Comparison of ENCODE assay signal across 10 mouse cellular contexts in the genomic region with DNA sequence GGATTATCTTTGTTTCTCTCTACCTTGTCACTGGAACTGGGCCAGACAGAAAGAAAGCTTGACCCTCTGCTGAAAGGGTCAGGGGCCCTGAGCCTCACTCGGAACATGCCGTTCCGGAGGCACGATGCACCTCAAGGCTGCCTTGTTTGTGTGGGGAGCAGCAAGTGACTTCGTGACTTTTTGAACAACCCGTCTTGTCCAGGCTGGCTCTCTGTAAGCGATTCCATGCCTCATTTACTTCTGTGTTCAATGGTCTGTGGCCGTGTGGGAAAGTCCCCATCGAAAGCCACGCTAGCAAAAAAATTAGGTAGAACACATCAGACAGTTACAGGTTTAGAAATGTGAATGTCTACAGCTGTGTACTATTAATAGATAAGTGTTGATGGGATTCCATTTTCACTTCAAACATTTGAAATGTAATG.
A peak's percentile ranks its signal among the peaks of the same experiment; 100 is the strongest.
DNase-seq lines count a peak whose midpoint lies in the region; ATAC-seq and TF ChIP-seq lines count a peak whose summit lies in the region.
"Had no signal": no experiment of that assay in that cellular context is flagged by ENCODE, and none has a peak within 500 bp of the region (broad histone marks: within the 10 kb centered on the region; RNA-seq: fewer than 3 reads in every experiment).

No protein-coding gene starts in this region.

- 0 out of 2 replicates have a peak overlapping the region, but pooled peaks have one; percentile 23 for H3K27ac ChIP-seq in midbrain, embryonic 10.5 days (replicated peaks)
- H3K27ac ChIP-seq in midbrain, embryonic 13.5 days = no peak overlapping the region
- H3K27ac ChIP-seq in kidney, adult 2 months (ENCODE audit: insufficient read depth, low read depth, low read length) = peak overlapping the region; percentile 86
- H3K27ac ChIP-seq in limb, embryonic 10.5 days = no peak overlapping the region
- H3K27ac ChIP-seq: embryonic facial prominence, embryonic 15.5 days; gastrocnemius, adult 2 months had no signal

- H3K4me1 ChIP-seq in midbrain, embryonic 10.5 days = peaks cover 16% of the 10 kb centered on the region
- H3K4me1 ChIP-seq in midbrain, embryonic 13.5 days (replicated peaks) = peaks cover 20% of the 10 kb centered on the region
- peaks cover 26% of the 10 kb centered on the region for H3K4me1 ChIP-seq in kidney, adult 2 months (ENCODE audit: control insufficient read depth, insufficient read depth, low read length)
- H3K4me1 ChIP-seq in limb, embryonic 10.5 days = no peaks in the 10 kb centered on the region

- WGBS in midbrain, embryonic 10.5 days = 51% methylated on average over 10 of the region's 10 CpGs
- 37% methylated on average over 10 of the region's 10 CpGs for WGBS in midbrain, embryonic 13.5 days
- 38% methylated on average over 10 of the region's 10 CpGs for WGBS in kidney, adult 2 months
- WGBS in limb, embryonic 10.5 days = 82% methylated on average over 10 of the region's 10 CpGs

- no peak for TF ChIP-seq POLR2A in kidney, adult 2 months (IDR thresholded peaks at IDR 0.05; ENCODE audit: low read depth, low read length)

- no peak overlapping the region for H3K4me3 ChIP-seq in midbrain, embryonic 10.5 days
- H3K4me3 ChIP-seq in midbrain, embryonic 13.5 days (replicated peaks) = no peak overlapping the region
- H3K4me3 ChIP-seq in kidney, adult 2 months (ENCODE audit: insufficient read depth, low read depth, low read length) = no peak overlapping the region
- H3K4me3 ChIP-seq in limb, embryonic 10.5 days = no peak overlapping the region
- H3K4me3 ChIP-seq: embryonic facial prominence, embryonic 15.5 days; gastrocnemius, adult 2 months had no signal

- no peak overlapping the region for H3K9ac ChIP-seq in midbrain, embryonic 13.5 days (replicated peaks)
- H3K9ac ChIP-seq: embryonic facial prominence, embryonic 15.5 days had no signal

- no peaks in the 10 kb centered on the region for H3K27me3 ChIP-seq in midbrain, embryonic 10.5 days (ENCODE audit: low read depth, poor library complexity, severe bottlenecking)
- H3K27me3 ChIP-seq in midbrain, embryonic 13.5 days = no peaks in the 10 kb centered on the region
- H3K27me3 ChIP-seq in kidney, adult 2 months (replicated peaks; ENCODE audit: control insufficient read depth, insufficient read depth, low read length) = no peaks in the 10 kb centered on the region
- no peaks in the 10 kb centered on the region for H3K27me3 ChIP-seq in limb, embryonic 10.5 days (ENCODE audit: low read depth, poor library complexity, severe bottlenecking)
- H3K27me3 ChIP-seq: embryonic facial prominence, embryonic 15.5 days had no signal

- H3K4me2 ChIP-seq in midbrain, embryonic 13.5 days (replicated peaks) = no peak overlapping the region
- H3K4me2 ChIP-seq: embryonic facial prominence, embryonic 15.5 days had no signal

- peaks cover 56% of the 10 kb centered on the region for H3K36me3 ChIP-seq in midbrain, embryonic 10.5 days
- H3K36me3 ChIP-seq in midbrain, embryonic 13.5 days = peaks cover 25% of the 10 kb centered on the region
- H3K36me3 ChIP-seq in kidney, adult 2 months (ENCODE audit: control insufficient read depth, insufficient read depth, low read length) = peaks cover 8% of the 10 kb centered on the region
- H3K36me3 ChIP-seq in limb, embryonic 10.5 days = no peaks in the 10 kb centered on the region; the same call in 1 of the 2 replicates

- no peaks in the 10 kb centered on the region for H3K9me3 ChIP-seq in midbrain, embryonic 10.5 days (replicated peaks)
- H3K9me3 ChIP-seq in midbrain, embryonic 13.5 days = no peaks in the 10 kb centered on the region
- H3K9me3 ChIP-seq in limb, embryonic 10.5 days (replicated peaks) = no peaks in the 10 kb centered on the region
- H3K9me3 ChIP-seq: embryonic facial prominence, embryonic 15.5 days had no signal

- DNase-seq in midbrain, embryonic 10.5 days (ENCODE audit: low spot score) = no peak
- DNase-seq in embryo, embryonic 9.5 days (ENCODE audit: extremely low spot score) = peak; percentile 22
- DNase-seq in kidney, adult 2 months = peak; percentile 93
- DNase-seq in layer of hippocampus, postnatal 10 days (ENCODE audit: low spot score in 2 of 2) = no peak
- no peak for DNase-seq in urinary bladder, adult 2 months (ENCODE audit: low spot score)
- DNase-seq in limb, embryonic 10.5 days (ENCODE audit: low spot score) = no peak
- DNase-seq: gastrocnemius, adult 2 months had no signal

- no peak for TF ChIP-seq CTCF in kidney, adult 2 months (conservative IDR thresholded peaks at IDR 0.05; ENCODE audit: insufficient read depth, insufficient read length, low read depth, low read length)

- ATAC-seq in midbrain, embryonic 13.5 days = no peak; the same call in 1 of the 2 replicates
- peak; percentile 66; the same call in 1 of the 2 replicates for ATAC-seq in neutrophil, adult 5-6 weeks (ENCODE audit: extremely low read depth, insufficient number of reproducible peaks, low FRiP score, poor library complexity, severe bottlenecking)

Comparison
In these comparisons a context has a peak if more than half of its experiments do, and no peak if none do; other contexts are left out.
1. H3K27ac ChIP-seq: peak in midbrain, embryonic 10.5 days (single experiment) and kidney, adult 2 months (single experiment); none in midbrain, embryonic 13.5 days (single experiment) and limb, embryonic 10.5 days (single experiment).
2. DNase-seq: peak in embryo, embryonic 9.5 days (single experiment) and kidney, adult 2 months (single experiment); none in midbrain, embryonic 10.5 days (single experiment), layer of hippocampus, postnatal 10 days (0 of 2), urinary bladder, adult 2 months (single experiment) and limb, embryonic 10.5 days (single experiment).